Mouse (Mus musculus): ENCODE measurements around the gene Psrc1. TPM values are rescaled to one million over a fixed set of nuclear protein-coding genes. Genes with fewer than 3 reads are reported as not detected.

Gene Psrc1
- polyA plus RNA-seq, 1 experiment from 2014 or later, result 19.3 TPM

DNA sequence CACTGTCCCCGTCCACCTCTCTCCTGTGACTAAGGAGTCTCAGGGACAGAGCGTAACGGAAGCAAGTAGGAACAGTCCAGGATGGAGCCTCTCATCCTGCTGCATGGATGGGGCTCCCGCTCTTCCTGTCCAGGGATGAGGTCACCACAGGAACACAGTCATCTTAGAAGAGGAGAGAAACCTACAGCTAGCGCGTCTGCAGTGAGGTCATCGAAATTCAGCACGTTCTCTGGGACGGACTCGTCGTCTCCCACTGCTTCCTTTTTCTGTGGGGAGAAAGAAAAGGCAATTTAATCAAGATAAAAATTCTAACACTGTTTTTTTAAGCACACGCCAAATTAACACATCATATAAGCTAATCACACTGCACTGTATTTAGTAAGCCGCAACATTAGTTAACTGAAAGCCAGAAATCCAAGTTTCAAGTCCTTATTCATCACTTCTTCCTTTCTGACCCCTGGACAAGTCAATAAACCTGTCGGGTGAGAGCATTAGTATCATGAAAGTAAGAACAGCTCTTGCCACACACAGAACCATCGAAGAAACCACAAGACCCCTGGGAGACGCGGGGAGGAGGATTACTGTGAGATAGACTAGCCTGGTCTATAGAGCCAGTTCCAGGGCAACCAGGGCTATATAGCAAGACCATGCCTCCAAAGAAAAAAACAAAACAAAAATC, 52.2 kb downstream of the Psrc1 start:
- no peaks in the 10 kb centered on the region for H3K9me3 ChIP-seq (ENCODE audit: control insufficient read depth, low read length)
- 68% methylated on average over 17 of the region's 17 CpGs for WGBS
- no peak overlapping the region for H3K4me2 ChIP-seq (ENCODE audit: low read length)
- peak; percentile 72; the same call in 1 of the 2 replicates for ATAC-seq (ENCODE audit: insufficient number of reproducible peaks, insufficient read depth, low FRiP score, low read depth)
- H3K4me1 ChIP-seq (ENCODE audit: control insufficient read depth in 2 of 2, insufficient read depth in 2 of 2, low read length in 2 of 2), result peaks cover 0 to 5% of the 10 kb centered on the region in 2 experiments; a peak in 1 of 4 replicates
- H3K27me3 ChIP-seq (ENCODE audit: control insufficient read depth, insufficient read depth, low read length), result no peaks in the 10 kb centered on the region
- H3K36me3 ChIP-seq (ENCODE audit: control insufficient read depth, insufficient read depth, low read length), result peaks cover 69% of the 10 kb centered on the region
- no peak overlapping the region for H3K4me3 ChIP-seq (ENCODE audit: control insufficient read depth in 1 of 2, insufficient read depth in 1 of 2, low read depth in 1 of 2, low read length in 2 of 2)
- H3K9ac ChIP-seq (ENCODE audit: low read length), result no peak overlapping the region
- peak overlapping the region; percentile 56 to 68; a peak in 3 of 4 replicates for H3K27ac ChIP-seq (replicated peaks in 1 of 2; ENCODE audit: control insufficient read depth in 1 of 2, insufficient read depth in 1 of 2, low read depth in 2 of 2, low read length in 2 of 2)

- Histone ChIP-seq H3K36me3 (ENCODE audit: control insufficient read depth, insufficient read depth, low read length) (peaks cover 69% of the 10 kb centered on the region), H3K27ac (replicated peaks in 1 of 2; ENCODE audit: control insufficient read depth in 1 of 2, insufficient read depth in 1 of 2, low read depth in 2 of 2, low read length in 2 of 2) (peak overlapping the region in 1 of 2 experiments; percentile 68; a peak in 2 of 4 replicates), H3K4me2 (ENCODE audit: low read length) (no peak overlapping the region), H3K27me3 (ENCODE audit: control insufficient read depth, insufficient read depth, low read length) (no peaks in the 10 kb centered on the region), H3K4me3 (ENCODE audit: control insufficient read depth in 1 of 2, insufficient read depth in 1 of 2, low read depth in 1 of 2, low read length in 2 of 2) (no peak overlapping the region), H3K9ac (ENCODE audit: low read length) (no peak overlapping the region), H3K9me3 (ENCODE audit: control insufficient read depth, low read length) (no peaks in the 10 kb centered on the region), H3K4me1 (ENCODE audit: control insufficient read depth in 2 of 2, insufficient read depth in 2 of 2, low read length in 2 of 2) (peaks cover 0 to 5% of the 10 kb centered on the region in 2 experiments; a peak in 1 of 4 replicates)
- 80% methylated on average over 7 of the region's 7 CpGs for WGBS
- no peak for ATAC-seq (ENCODE audit: insufficient number of reproducible peaks, insufficient read depth, low FRiP score, low read depth)
Measured at GRCm38 (mm10) chr3:108436380-108436714, 52.7 kb downstream of the Psrc1 start.

Other genes with a start within 250 kb of the Psrc1 start
- 71.4 and 74.0 TPM in 2 replicates for gene Gnai3, start 237.7 kb upstream of the Psrc1 start, polyA plus RNA-seq (2014; fragmentation: Nextera tagmentation; extraction: Ambion mirVana)
- 0.24 TPM in 1 of 2 replicates, not detected in the other for gene Gpr61, start 229.0 kb upstream of the Psrc1 start, polyA plus RNA-seq (2014; fragmentation: Nextera tagmentation; extraction: Ambion mirVana)
- gene Amigo1, start 197.5 kb upstream of the Psrc1 start, polyA plus RNA-seq (2014; fragmentation: Nextera tagmentation; extraction: Ambion mirVana), result 2.6 and 2.9 TPM in 2 replicates
- gene Cyb561d1, start 182.6 kb upstream of the Psrc1 start, polyA plus RNA-seq (2014; fragmentation: Nextera tagmentation; extraction: Ambion mirVana), result 1.8 and 2.2 TPM in 2 replicates
- gene Atxn7l2, start 172.9 kb upstream of the Psrc1 start, polyA plus RNA-seq (2014; fragmentation: Nextera tagmentation; extraction: Ambion mirVana), result 6.3 and 7.1 TPM in 2 replicates
- gene Sypl2, start 157.2 kb upstream of the Psrc1 start, polyA plus RNA-seq (2014; fragmentation: Nextera tagmentation; extraction: Ambion mirVana), result 3.1 and 3.8 TPM in 2 replicates
- gene Psma5, start 126.9 kb upstream of the Psrc1 start, polyA plus RNA-seq (2014; fragmentation: Nextera tagmentation; extraction: Ambion mirVana), result 210 and 231 TPM in 2 replicates
- 19.3 and 21.4 TPM in 2 replicates for gene Sort1, start 99.8 kb upstream of the Psrc1 start, polyA plus RNA-seq (2014; fragmentation: Nextera tagmentation; extraction: Ambion mirVana)
- gene Mybphl, start 18.9 kb upstream of the Psrc1 start, polyA plus RNA-seq (2014; fragmentation: Nextera tagmentation; extraction: Ambion mirVana), result 70.2 and 94.5 TPM in 2 replicates
- 2.5 and 3.1 TPM in 2 replicates for gene Celsr2, start 31.7 kb downstream of the Psrc1 start, polyA plus RNA-seq (2014; fragmentation: Nextera tagmentation; extraction: Ambion mirVana)
- 84.5 and 85.2 TPM in 2 replicates for gene Sars, start 61.4 kb downstream of the Psrc1 start, polyA plus RNA-seq (2014; fragmentation: Nextera tagmentation; extraction: Ambion mirVana)
- not detected in 2 replicates for gene 1700013F07Rik, start 150.3 kb downstream of the Psrc1 start, polyA plus RNA-seq (2014; fragmentation: Nextera tagmentation; extraction: Ambion mirVana)
- gene 5330417C22Rik, start 152.7 kb downstream of the Psrc1 start, polyA plus RNA-seq (2014; fragmentation: Nextera tagmentation; extraction: Ambion mirVana), result 0.73 and 0.80 TPM in 2 replicates
- gene Tmem167b, start 178.6 kb downstream of the Psrc1 start, polyA plus RNA-seq (2014; fragmentation: Nextera tagmentation; extraction: Ambion mirVana), result 32.1 and 35.6 TPM in 2 replicates
- 23.3 and 24.8 TPM in 2 replicates for gene Taf13, start 187.9 kb downstream of the Psrc1 start, polyA plus RNA-seq (2014; fragmentation: Nextera tagmentation; extraction: Ambion mirVana)
- gene Wdr47, start 207.4 kb downstream of the Psrc1 start, polyA plus RNA-seq (2014; fragmentation: Nextera tagmentation; extraction: Ambion mirVana), result 8.0 and 10.0 TPM in 2 replicates